Mouse (Mus musculus): ENCODE measurements around the gene Olfr134.
"Not testable (repeated sequence)": the region's sequence is repeated elsewhere in the genome, so short reads cannot be mapped to it uniquely, and the experiment has no call there.

The Olfr134 gene

GRCm38 (mm10) chr17:38171088-38171487 is at the start of gene Olfr134:
TSS of gene Olfr134 (plus strand) at chr17:38171388.
- DNase-seq (ENCODE audit: low read depth), result no peak

- not testable (repeated sequence) for DNase-seq (ENCODE audit: low read depth)
These were observed 47.0 kb upstream of the Olfr134 start for GRCm38 (mm10) chr17:38124199-38124598.

- DNase-seq (ENCODE audit: low read depth), result not testable (repeated sequence)
These were observed 45.8 kb upstream of the Olfr134 start for GRCm38 (mm10) chr17:38125371-38125770.

- no peak for DNase-seq (ENCODE audit: low read depth)
These were observed 36.8 kb upstream of the Olfr134 start, which contains the start of gene Olfr132 for GRCm38 (mm10) chr17:38134426-38134825. TSS of gene Olfr132 (minus strand) at chr17:38134526.

GRCm38 (mm10) chr17:38144981-38145380 is 26.2 kb upstream of the Olfr134 start, which contains the start of gene Olfr133:
TSS of gene Olfr133 (plus strand) at chr17:38145281.
- no peak for DNase-seq (ENCODE audit: low read depth)

GRCm38 (mm10) chr17:38204035-38204434 is 32.8 kb downstream of the Olfr134 start, which contains the start of gene Olfr135:
TSS of gene Olfr135 (plus strand) at chr17:38204335.
- no peak for DNase-seq (ENCODE audit: low read depth)

Data from 416B (cell line).